Mouse (Mus musculus): ENCODE measurements around the gene Rapgef1. TPM values are rescaled to one million over a fixed set of nuclear protein-coding genes. Genes with fewer than 3 reads are reported as not detected.

Gene Rapgef1
- 34.1 TPM for polyA plus RNA-seq (2014; fragmentation: Illumina TruSeq; extraction: RNeasy Lipid Tissue Mini Kit (QIAGEN cat#74804); ENCODE audit: low read depth, low replicate concordance)

DNA sequence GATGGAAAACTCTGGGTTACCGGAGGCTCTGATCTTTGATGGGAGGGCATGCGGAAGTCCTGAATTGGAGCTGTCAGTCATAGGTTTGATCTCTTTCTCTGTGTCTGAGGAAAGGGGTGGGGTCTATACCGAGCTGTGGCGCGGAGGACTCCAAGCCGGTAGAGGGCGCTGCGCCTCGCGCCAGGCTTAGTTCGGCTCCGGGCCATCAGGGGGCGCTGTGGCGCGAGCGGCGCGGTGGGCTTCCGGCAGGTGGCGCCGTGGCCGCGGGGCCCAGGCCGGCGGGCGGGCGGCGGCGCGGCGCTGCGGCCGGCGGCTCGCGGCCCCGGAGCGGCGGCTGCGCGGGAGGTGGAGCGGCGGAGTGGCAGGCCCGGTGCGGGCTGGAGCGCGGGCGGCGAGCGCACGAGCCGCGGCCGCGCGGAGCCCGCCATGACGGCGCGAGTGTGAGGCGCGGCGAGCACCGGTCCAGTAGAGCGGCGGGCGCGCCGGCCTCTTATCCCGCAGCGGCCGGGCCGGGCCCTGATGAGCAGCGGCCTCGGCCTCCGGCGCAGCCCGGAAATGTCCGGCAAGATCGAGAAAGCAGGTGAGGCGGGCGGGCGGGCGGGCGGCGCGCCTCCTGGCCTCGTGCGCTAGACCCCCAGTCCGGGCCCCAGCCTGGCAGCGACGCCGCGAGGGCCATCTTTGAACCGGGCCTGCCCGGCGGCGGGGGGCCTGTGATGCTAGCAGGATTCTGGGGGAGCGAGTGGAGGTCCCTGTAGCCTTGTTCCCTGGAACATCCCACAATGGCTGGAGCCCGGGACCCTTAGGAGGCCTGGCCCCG is at the start of gene Rapgef1:
Gene Rapgef1 (plus strand): TSS at position 237 of the 817 bp plus-strand sequence.

DNA sequence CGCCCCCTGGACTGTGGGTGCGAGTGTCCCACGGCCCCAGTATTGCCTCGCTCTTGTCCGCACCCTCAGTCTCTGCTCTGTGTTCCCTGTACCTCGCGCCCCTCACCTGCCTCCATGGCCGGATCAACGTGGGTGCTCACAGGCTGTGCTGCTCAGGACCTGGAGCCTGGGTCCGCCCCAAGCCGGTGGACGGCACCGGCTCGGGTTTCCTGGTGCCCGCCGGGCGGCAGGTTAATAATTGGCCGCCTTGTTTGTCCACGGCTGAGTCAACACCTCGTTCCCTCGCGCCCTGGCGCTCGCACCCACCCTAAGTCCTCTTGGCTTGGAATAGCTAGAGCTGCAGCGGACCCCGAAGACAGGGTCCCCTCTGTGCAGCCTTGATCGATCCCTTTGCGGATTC is 132.0 kb downstream of the Rapgef1 start, which contains the start of gene Gm13420:
Gene Gm13420 (minus strand): TSS at position 189 of the 400 bp plus-strand sequence.

DNA sequence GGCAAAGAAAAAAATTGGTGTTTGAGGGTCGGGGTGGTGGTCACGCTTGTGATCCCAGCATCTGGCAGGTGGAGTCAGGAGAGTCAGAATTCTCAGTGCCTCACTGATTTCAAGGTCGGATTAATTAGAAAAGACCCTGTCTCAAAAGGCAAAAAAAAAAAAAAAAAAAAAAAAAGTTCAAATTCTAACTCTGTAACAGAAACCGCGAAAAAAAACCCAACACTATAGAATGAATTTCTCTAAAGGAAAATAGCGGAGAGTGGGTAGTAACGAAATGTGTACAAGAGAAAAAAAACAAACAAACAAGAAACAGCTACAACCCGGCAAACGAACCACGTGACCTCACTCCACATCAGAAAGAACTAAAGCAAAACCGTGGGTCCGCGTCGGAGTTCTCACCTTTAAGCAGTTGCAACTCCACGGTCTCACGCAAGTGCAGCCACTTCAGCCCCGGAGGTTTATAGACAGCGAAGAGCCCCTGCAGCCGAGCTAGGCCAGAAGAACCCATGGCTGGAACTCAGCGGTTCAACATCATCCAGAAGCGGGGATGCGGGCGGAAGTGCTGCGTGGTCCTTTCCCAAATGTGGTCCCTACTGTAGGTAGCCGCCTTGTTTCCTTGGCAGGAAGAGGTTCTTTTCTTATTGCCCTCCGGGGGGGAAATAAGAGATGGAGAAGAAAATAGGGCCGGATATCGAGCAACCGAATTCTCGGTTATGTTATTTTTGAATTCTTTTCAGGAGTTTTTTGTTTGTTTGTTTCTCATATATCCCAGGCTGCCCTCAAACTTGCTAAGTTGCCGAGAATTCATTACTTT is 167.8 kb downstream of the Rapgef1 start, which contains the start of gene Coq4:
Gene Coq4 (plus strand): TSS at position 390 of the 814 bp plus-strand sequence.

DNA sequence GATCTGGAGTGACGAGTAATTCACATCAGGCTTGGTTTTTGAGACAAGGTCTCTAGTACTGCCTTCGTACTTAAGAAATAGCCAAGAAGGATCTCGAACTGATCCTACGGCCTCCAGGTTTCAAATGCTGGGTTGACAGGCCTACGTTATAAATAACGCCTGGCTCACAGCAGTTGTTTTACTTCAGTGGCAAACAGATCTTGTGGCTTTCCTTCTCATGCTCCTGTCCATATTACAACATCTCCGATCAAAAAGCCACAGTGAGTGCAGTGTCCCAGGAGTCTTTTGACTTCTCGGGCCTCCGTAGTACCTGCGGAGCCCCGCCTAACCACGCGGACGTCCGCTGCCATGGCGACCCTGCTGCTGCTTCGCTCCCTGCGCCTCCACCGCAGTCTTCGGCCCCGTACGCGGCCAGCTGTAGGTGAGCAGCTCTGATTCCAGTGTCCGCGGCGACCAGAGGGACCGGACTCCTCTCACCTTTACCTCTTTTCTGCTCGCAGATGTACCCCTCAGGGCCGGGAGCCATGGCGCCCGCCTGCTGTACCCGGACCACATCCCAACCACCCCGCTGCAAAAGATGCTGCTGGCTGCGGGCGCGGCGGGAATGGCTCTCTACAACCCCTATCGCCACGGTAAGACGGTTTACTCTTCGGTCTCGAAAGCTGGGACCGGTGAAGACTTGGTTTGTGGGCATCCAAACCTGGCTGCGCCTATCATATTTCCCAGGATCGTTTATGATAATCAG is 168.6 kb downstream of the Rapgef1 start, which contains the start of gene Trub2:
Gene Trub2 (minus strand): TSS at position 566 of the 745 bp plus-strand sequence.

Other genes with a start within 250 kb of the Rapgef1 start
- not detected for gene Gm13420, start 132.0 kb downstream of the Rapgef1 start, polyA plus RNA-seq (2014; fragmentation: Illumina TruSeq; extraction: RNeasy Lipid Tissue Mini Kit (QIAGEN cat#74804); ENCODE audit: low read depth, low replicate concordance)
- gene Gm13547, start 139.6 kb downstream of the Rapgef1 start, polyA plus RNA-seq (2014; fragmentation: Illumina TruSeq; extraction: RNeasy Lipid Tissue Mini Kit (QIAGEN cat#74804); ENCODE audit: low read depth, low replicate concordance) = not detected
- 16.5 TPM for gene Coq4, start 167.8 kb downstream of the Rapgef1 start, polyA plus RNA-seq (2014; fragmentation: Illumina TruSeq; extraction: RNeasy Lipid Tissue Mini Kit (QIAGEN cat#74804); ENCODE audit: low read depth, low replicate concordance)
- gene Trub2, start 168.8 kb downstream of the Rapgef1 start, polyA plus RNA-seq (2014; fragmentation: Illumina TruSeq; extraction: RNeasy Lipid Tissue Mini Kit (QIAGEN cat#74804); ENCODE audit: low read depth, low replicate concordance) = 25.3 TPM
- 37.2 TPM for gene Slc27a4, start 182.9 kb downstream of the Rapgef1 start, polyA plus RNA-seq (2014; fragmentation: Illumina TruSeq; extraction: RNeasy Lipid Tissue Mini Kit (QIAGEN cat#74804); ENCODE audit: low read depth, low replicate concordance)
- 33.5 TPM for gene Urm1, start 200.4 kb downstream of the Rapgef1 start, polyA plus RNA-seq (2014; fragmentation: Illumina TruSeq; extraction: RNeasy Lipid Tissue Mini Kit (QIAGEN cat#74804); ENCODE audit: low read depth, low replicate concordance)
- gene Cercam, start 249.4 kb downstream of the Rapgef1 start, polyA plus RNA-seq (2014; fragmentation: Illumina TruSeq; extraction: RNeasy Lipid Tissue Mini Kit (QIAGEN cat#74804); ENCODE audit: low read depth, low replicate concordance) = 10.8 TPM

All from adipose tissue, adult 10 weeks (tissue).